Mouse (Mus musculus) CD4-positive, CD25-positive, alpha-beta regulatory T cell (primary cell): ENCODE results near the gene Scn9a. TPM values are rescaled to one million over a fixed set of nuclear protein-coding genes. Genes with fewer than 3 reads are reported as not detected.

Source experiments
- polyA plus RNA-seq: library from polyadenylated mRNA; unstranded; fragments of 100-300 nt; shearing (Covaris generic); gene quantifications from one replicate; pipeline ENCODE4 v1.2.1, GENCODE M21; 2017

The Scn9a gene
- polyA plus RNA-seq = 0.06 TPM

GRCm38 (mm10) chr2:66634580-66635359, at the start of gene Scn9a:
TSS of gene Scn9a (minus strand) at chr2:66634962.

GRCm38 (mm10) chr2:66440711-66441110, 194.1 kb downstream of the Scn9a start, which contains the start of gene Scn1a:
TSS of gene Scn1a (minus strand) at chr2:66440840.

Other genes starting within 250 kb of the Scn9a start
- gene Scn1a, start 194.1 kb downstream of the Scn9a start, polyA plus RNA-seq = 0.11 TPM
- 0.04 TPM for gene Scn7a, start 150.0 kb upstream of the Scn9a start, polyA plus RNA-seq